Mouse (Mus musculus): ENCODE measurements around the gene Rnf121. TPM values are rescaled to one million over a fixed set of nuclear protein-coding genes. Genes with fewer than 3 reads are reported as not detected.
"Not testable (repeated sequence)": the region's sequence is repeated elsewhere in the genome, so short reads cannot be mapped to it uniquely, and the experiment has no call there.

The Rnf121 gene
- polyA plus RNA-seq, 1 experiment from 2014 or later: 29.3 TPM

GRCm38 (mm10) chr7:102064655-102065045, 619 bp downstream of the Rnf121 start:
- H3K4me2 ChIP-seq: peak overlapping the region; percentile 65
- DNase-seq (peak; percentile 2), ATAC-seq (ENCODE audit: insufficient read depth) (peak; percentile 33)
- no peak for TF ChIP-seq CTCF (IDR thresholded peaks at IDR 0.05; ENCODE audit: low read depth)
- whole genome bisulfite sequencing: under 1% methylated on average over 9 of the region's 9 CpGs
- H3K27me3 ChIP-seq (ENCODE audit: insufficient read depth, low read length): no peaks in the 10 kb centered on the region
- H3K4me1 ChIP-seq (ENCODE audit: insufficient read depth): peaks cover 12% of the 10 kb centered on the region; the same call in 1 of the 2 replicates
- no peaks in the 10 kb centered on the region for H3K9me3 ChIP-seq (ENCODE audit: low read depth, low read length)
- peaks cover 4% of the 10 kb centered on the region; the same call in 1 of the 2 replicates for H3K36me3 ChIP-seq (ENCODE audit: insufficient read depth)
- H3K27ac ChIP-seq (ENCODE audit: low read depth): peak overlapping the region; percentile 84; the same call in 1 of the 2 replicates
- H3K4me3 ChIP-seq (ENCODE audit: low read depth, low read length): peak overlapping the region; percentile 59
- H3K9ac ChIP-seq: peak overlapping the region; percentile 67

GRCm38 (mm10) chr7:102063891-102064290, 1.4 kb downstream of the Rnf121 start:
- H3K4me1 ChIP-seq (ENCODE audit: insufficient read depth): peaks cover 12% of the 10 kb centered on the region; the same call in 1 of the 2 replicates
- no peak for DNase-seq
- WGBS: 57% methylated on average over 9 of the region's 9 CpGs
- H3K4me2 ChIP-seq: peak overlapping the region; percentile 65
- no peak for ATAC-seq (ENCODE audit: insufficient read depth)
- no peak overlapping the region for H3K27ac ChIP-seq (ENCODE audit: low read depth)
- TF ChIP-seq CTCF (IDR thresholded peaks at IDR 0.05; ENCODE audit: low read depth): no peak
- H3K27me3 ChIP-seq (ENCODE audit: insufficient read depth, low read length): no peaks in the 10 kb centered on the region
- H3K4me3 ChIP-seq (ENCODE audit: low read depth, low read length): peak overlapping the region; percentile 59
- H3K36me3 ChIP-seq (ENCODE audit: insufficient read depth): 0 out of 2 replicates have a peak, but pooled peaks cover 9% of the 10 kb centered on the region
- no peaks in the 10 kb centered on the region for H3K9me3 ChIP-seq (ENCODE audit: low read depth, low read length)
- H3K9ac ChIP-seq: no peak overlapping the region; the same call in 1 of the 2 replicates

GRCm38 (mm10) chr7:102062203-102062602, 3.1 kb downstream of the Rnf121 start:
- ATAC-seq (ENCODE audit: insufficient read depth): no peak
- no peak overlapping the region for H3K27ac ChIP-seq (ENCODE audit: low read depth)
- H3K4me2 ChIP-seq: no peak overlapping the region
- H3K4me3 ChIP-seq (ENCODE audit: low read depth, low read length): no peak overlapping the region
- 78% methylated on average over 1 of the region's 1 CpGs for WGBS
- H3K27me3 ChIP-seq (ENCODE audit: insufficient read depth, low read length): no peaks in the 10 kb centered on the region
- TF ChIP-seq CTCF (IDR thresholded peaks at IDR 0.05; ENCODE audit: low read depth): no peak
- H3K4me1 ChIP-seq (ENCODE audit: insufficient read depth): peaks cover 12% of the 10 kb centered on the region; the same call in 1 of the 2 replicates
- no peaks in the 10 kb centered on the region for H3K9me3 ChIP-seq (ENCODE audit: low read depth, low read length)
- 0 out of 2 replicates have a peak, but pooled peaks cover 16% of the 10 kb centered on the region for H3K36me3 ChIP-seq (ENCODE audit: insufficient read depth)
- DNase-seq: no peak
- no peak overlapping the region for H3K9ac ChIP-seq

- no peak for ATAC-seq (ENCODE audit: insufficient read depth)
Measured at GRCm38 (mm10) chr7:102061353-102061752, 3.9 kb downstream of the Rnf121 start.

GRCm38 (mm10) chr7:102048524-102048923, 16.7 kb downstream of the Rnf121 start:
- H3K9me3 ChIP-seq (ENCODE audit: low read depth, low read length); ATAC-seq (ENCODE audit: insufficient read depth); H3K4me3 ChIP-seq (ENCODE audit: low read depth, low read length); H3K36me3 ChIP-seq (ENCODE audit: insufficient read depth); H3K4me2 ChIP-seq; H3K27ac ChIP-seq (ENCODE audit: low read depth); H3K9ac ChIP-seq; DNase-seq; H3K27me3 ChIP-seq (ENCODE audit: insufficient read depth, low read length); H3K4me1 ChIP-seq (ENCODE audit: insufficient read depth): not testable (repeated sequence)
- TF ChIP-seq CTCF (IDR thresholded peaks at IDR 0.05; ENCODE audit: low read depth): peak; percentile 34

More at GRCm38 (mm10) chr7:102061353-102061752, 3.9 kb downstream of the Rnf121 start:
- Histone ChIP-seq H3K4me2 (no peak overlapping the region), H3K27ac (ENCODE audit: low read depth) (no peak overlapping the region), H3K27me3 (ENCODE audit: insufficient read depth, low read length) (no peaks in the 10 kb centered on the region), H3K4me3 (ENCODE audit: low read depth, low read length) (no peak overlapping the region), H3K9ac (no peak overlapping the region), H3K4me1 (ENCODE audit: insufficient read depth) (peaks cover 7% of the 10 kb centered on the region; the same call in 1 of the 2 replicates), H3K36me3 (ENCODE audit: insufficient read depth) (peaks cover 24% of the 10 kb centered on the region; the same call in 1 of the 2 replicates), H3K9me3 (ENCODE audit: low read depth, low read length) (no peaks in the 10 kb centered on the region)
- no peak for DNase-seq
- TF ChIP-seq CTCF (IDR thresholded peaks at IDR 0.05; ENCODE audit: low read depth): no peak
- WGBS: 86% methylated on average over 3 of the region's 3 CpGs

DNA sequence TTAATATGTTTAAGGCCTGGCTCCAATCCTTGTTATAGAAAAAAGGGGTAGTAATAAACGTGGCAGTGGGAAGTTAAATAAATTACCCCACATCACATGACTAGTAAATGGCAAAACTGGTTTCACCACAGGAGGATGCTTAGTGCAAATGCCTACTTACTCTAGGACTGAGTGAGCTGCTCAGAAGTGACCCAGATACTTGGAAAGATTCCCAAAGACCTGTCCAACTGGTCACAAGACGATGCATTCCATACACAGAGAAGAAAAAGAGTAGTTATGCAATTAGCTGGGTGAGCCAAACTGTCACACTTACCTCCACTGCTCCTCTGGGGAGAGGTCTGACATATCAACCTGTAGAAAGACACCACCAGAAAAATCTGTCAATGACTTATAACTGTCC, 23.0 kb downstream of the Rnf121 start:
- no peak for DNase-seq
- H3K27ac ChIP-seq (ENCODE audit: low read depth): no peak overlapping the region
- no peaks in the 10 kb centered on the region for H3K4me1 ChIP-seq (ENCODE audit: insufficient read depth)
- 65% methylated on average over 2 of the region's 2 CpGs for WGBS
- H3K9ac ChIP-seq: no peak overlapping the region
- H3K27me3 ChIP-seq (ENCODE audit: insufficient read depth, low read length): no peaks in the 10 kb centered on the region
- H3K4me2 ChIP-seq: no peak overlapping the region
- no peak for TF ChIP-seq CTCF (IDR thresholded peaks at IDR 0.05; ENCODE audit: low read depth)
- peaks cover 44% of the 10 kb centered on the region for H3K36me3 ChIP-seq (ENCODE audit: insufficient read depth)
- no peak overlapping the region for H3K4me3 ChIP-seq (ENCODE audit: low read depth, low read length)
- ATAC-seq (ENCODE audit: insufficient read depth): no peak
- H3K9me3 ChIP-seq (ENCODE audit: low read depth, low read length): no peaks in the 10 kb centered on the region

GRCm38 (mm10) chr7:102037318-102037717, 28.0 kb downstream of the Rnf121 start:
- 93% methylated on average over 3 of the region's 3 CpGs for WGBS
- H3K9ac ChIP-seq: no peak overlapping the region
- no peak overlapping the region for H3K4me3 ChIP-seq (ENCODE audit: low read depth, low read length)
- H3K4me2 ChIP-seq: no peak overlapping the region
- no peaks in the 10 kb centered on the region for H3K4me1 ChIP-seq (ENCODE audit: insufficient read depth)
- DNase-seq: no peak
- H3K27ac ChIP-seq (ENCODE audit: low read depth): no peak overlapping the region
- H3K9me3 ChIP-seq (ENCODE audit: low read depth, low read length): no peaks in the 10 kb centered on the region
- no peak for ATAC-seq (ENCODE audit: insufficient read depth)
- H3K27me3 ChIP-seq (ENCODE audit: insufficient read depth, low read length): no peaks in the 10 kb centered on the region
- TF ChIP-seq CTCF (IDR thresholded peaks at IDR 0.05; ENCODE audit: low read depth): no peak
- H3K36me3 ChIP-seq (ENCODE audit: insufficient read depth): peaks cover 91% of the 10 kb centered on the region
